Mouse (Mus musculus) Patski (cell line): ENCODE data around the gene Ip6k1. TPM values are rescaled to one million over a fixed set of nuclear protein-coding genes. Genes with fewer than 3 reads are reported as not detected.
A peak's percentile ranks its signal among the peaks of the same experiment; 100 is the strongest.

Source experiments
- ATAC-seq: fragments of 100-300 bp; one replicate; pipeline ENCODE4 v1.8.0; 2021
- CTCF ChIA-PET: fragments of 350-600 bp; sonication (Branson Sonifier 250); formaldehyde crosslinking; loops from one replicate; lab custom pipeline; 2022; ENCODE audit warnings: inconsistent platforms; lab: Charles Lee
- POLR2A ChIA-PET: fragments of 350-600 bp; sonication (Branson Sonifier 250); formaldehyde crosslinking; loops from one replicate; lab custom pipeline; 2022; ENCODE audit warnings: antibody characterized with exemption, inconsistent platforms; lab: Charles Lee
- DNase-seq: peaks from one replicate; pipeline ENCODE4 v3.0.0-alpha.2; 2011; ENCODE audit warnings: low read depth, low spot score
- H3K27me3 ChIP-seq: fragments of 371-371 bp; one replicate; pipeline ENCODE4 v1.5.1; 2021
- CTCF ChIP-seq: fragments of 100-300 bp; IDR thresholded peaks from one replicate; pipeline ENCODE4 v1.5.1; 2021
- in situ Hi-C: fragments of 300-500 bp; cut with MboI; formaldehyde crosslinking; loops from 3 replicates; pipeline ENCODE4 v1.11.1; 2018; ENCODE audit warnings: low pct_unique_long_range_greater_than_20kb, mixed read lengths
- polyA plus RNA-seq: library from polyadenylated mRNA; unstranded; gene quantifications from one replicate; pipeline ENCODE4 v1.2.3, GENCODE M21; 2021

Gene Ip6k1
- polyA plus RNA-seq, 1 experiment from 2014 or later: 83.8 TPM

- ChIA-PET CTCF (interaction anchor here (1.4 to 2.0 kb wide), 4 partner anchors 26 to 199 kb away, joined by 4 to 20 read pairs (median 4); no protein-coding TSS in a partner anchor), POLR2A (no interaction called here)
- DNase-seq (peak; percentile 58), ATAC-seq (peak; percentile 71)
- no peak for TF ChIP-seq CTCF
- no peaks in the 10 kb centered on the region for H3K27me3 ChIP-seq
- in situ Hi-C loops: no loop called here
Measured at GRCm38 (mm10) chr9:108094184-108094941, 92.1 kb downstream of the Ip6k1 start, which contains the start of gene Apeh. Apeh (minus strand) TSS chr9:108094606.

DNA sequence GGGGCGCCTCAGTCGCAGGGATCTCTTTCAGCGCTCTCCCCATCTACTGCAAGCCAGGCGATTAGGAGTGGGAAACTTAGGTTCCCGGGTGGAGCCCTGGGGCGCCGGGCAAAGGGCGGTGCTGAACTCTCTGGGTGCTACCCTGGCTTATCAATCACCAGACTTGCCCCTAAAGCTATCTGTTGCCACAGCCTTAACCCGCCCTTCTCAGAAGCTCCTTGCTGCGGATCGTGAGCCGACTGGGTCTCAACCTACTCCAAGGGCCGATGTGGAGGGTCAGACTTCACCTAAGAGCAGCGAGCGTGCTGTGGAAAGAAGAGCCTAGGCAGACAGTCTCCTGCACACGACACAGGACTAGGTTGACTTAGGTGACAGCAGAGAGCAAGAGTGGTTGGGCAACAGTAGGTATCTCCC lies 92.7 kb downstream of the Ip6k1 start:
- no peak for TF ChIP-seq CTCF
- CTCF ChIA-PET: interaction anchor here (1.0 to 2.0 kb wide), 8 partner anchors 26 to 247 kb away, joined by 3 to 20 read pairs (median 4); no protein-coding TSS in a partner anchor
- POLR2A ChIA-PET: interaction anchor here (0.9 kb wide), 1 partner anchor 189 kb away, joined by 5 read pairs; no protein-coding TSS in a partner anchor
- ATAC-seq (no peak), DNase-seq (no peak)
- in situ Hi-C loops: loop anchor here (5.0 kb wide), 2 partner anchors 107 to 192 kb away; no protein-coding TSS in a partner anchor
- no peaks in the 10 kb centered on the region for H3K27me3 ChIP-seq

- ATAC-seq (no peak), DNase-seq (no peak)
- TF ChIP-seq CTCF: no peak
- H3K27me3 ChIP-seq: no peaks in the 10 kb centered on the region
- POLR2A ChIA-PET: interaction anchor here (0.6 to 0.9 kb wide), 3 partner anchors 32 to 189 kb away, joined by 4 to 6 read pairs (median 5); no protein-coding TSS in a partner anchor
- CTCF ChIA-PET: interaction anchor here (1.0 to 2.0 kb wide), 9 partner anchors 10 to 247 kb away, joined by 3 to 20 read pairs (median 4); no protein-coding TSS in a partner anchor
- in situ Hi-C loops: loop anchor here (5.0 kb wide), 2 partner anchors 107 to 192 kb away; no protein-coding TSS in a partner anchor
Measured at GRCm38 (mm10) chr9:108095518-108095917, 93.2 kb downstream of the Ip6k1 start.

GRCm38 (mm10) chr9:108095949-108096712 lies 93.8 kb downstream of the Ip6k1 start:
- TF ChIP-seq CTCF: no peak
- no peak for DNase-seq
- peaks cover 6% of the 10 kb centered on the region for H3K27me3 ChIP-seq
- ChIA-PET CTCF (interaction anchor here (1.0 to 2.0 kb wide), 9 partner anchors 9 to 246 kb away, joined by 3 to 20 read pairs (median 4); no protein-coding TSS in a partner anchor), POLR2A (interaction anchor here (0.6 to 0.9 kb wide), 3 partner anchors 32 to 188 kb away, joined by 4 to 6 read pairs (median 5); no protein-coding TSS in a partner anchor)
- ATAC-seq: no peak
- in situ Hi-C loops: loop anchor here (5.0 kb wide), 2 partner anchors 106 to 191 kb away; no protein-coding TSS in a partner anchor

Other genes starting within 250 kb of the Ip6k1 start
- 113 TPM for gene Rbm5, start 231.5 kb upstream of the Ip6k1 start, polyA plus RNA-seq
- 54.2 TPM for gene Rbm6, start 129.3 kb upstream of the Ip6k1 start, polyA plus RNA-seq
- 13.4 TPM for gene Mon1a, start 114.3 kb upstream of the Ip6k1 start, polyA plus RNA-seq
- gene Mst1r, start 95.6 kb upstream of the Ip6k1 start, polyA plus RNA-seq: 0.12 TPM
- not detected for gene Actl11, start 74.0 kb upstream of the Ip6k1 start, polyA plus RNA-seq
- 0.05 TPM for gene Camkv, start 66.8 kb upstream of the Ip6k1 start, polyA plus RNA-seq
- gene Traip, start 52.4 kb upstream of the Ip6k1 start, polyA plus RNA-seq: 7.3 TPM
- 18.8 TPM for gene Uba7, start 27.0 kb upstream of the Ip6k1 start, polyA plus RNA-seq
- not detected for gene Gm20661, start 19.4 kb upstream of the Ip6k1 start, polyA plus RNA-seq
- gene Inka1, start 16.6 kb upstream of the Ip6k1 start, polyA plus RNA-seq: 0.24 TPM
- not detected for gene Cdhr4, start 10.0 kb upstream of the Ip6k1 start, polyA plus RNA-seq
- not detected for gene Gm20662, start 6.2 kb upstream of the Ip6k1 start, polyA plus RNA-seq
- gene Gmppb, start 46.7 kb downstream of the Ip6k1 start, polyA plus RNA-seq: 19.3 TPM
- gene Amigo3, start 50.7 kb downstream of the Ip6k1 start, polyA plus RNA-seq: 2.9 TPM
- 0.14 TPM for gene Mst1, start 77.9 kb downstream of the Ip6k1 start, polyA plus RNA-seq
- gene Rnf123, start 80.8 kb downstream of the Ip6k1 start, polyA plus RNA-seq: 52.2 TPM
- gene Apeh, start 92.1 kb downstream of the Ip6k1 start, polyA plus RNA-seq: 93.3 TPM
- gene Bsn, start 187.9 kb downstream of the Ip6k1 start, polyA plus RNA-seq: 0.08 TPM